Mouse (Mus musculus): ENCODE measurements around the gene Fosb.

DNA sequence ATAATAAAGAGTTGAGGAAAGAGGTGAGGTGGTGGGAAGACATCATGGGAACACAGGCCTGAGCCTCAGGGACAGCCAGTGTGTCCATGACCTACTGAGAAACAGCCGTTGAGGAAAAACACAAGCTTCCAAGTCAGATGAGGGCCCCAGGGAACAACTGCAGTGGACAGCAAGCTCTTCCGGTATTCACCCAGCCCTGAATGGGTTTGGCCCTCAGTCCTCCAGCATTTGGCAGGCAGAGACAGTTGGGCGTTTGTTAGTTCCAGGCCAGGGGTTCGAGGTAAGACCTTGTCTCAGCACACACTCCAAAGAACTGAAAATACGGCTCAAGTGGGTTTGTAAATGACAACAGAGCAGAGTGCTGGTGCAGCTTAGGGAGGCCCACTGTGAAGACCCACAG is 56.4 kb downstream of the Fosb start:
- TF ChIP-seq POLR2A (IDR thresholded peaks at IDR 0.05; ENCODE audit: control insufficient read depth, extremely low read depth, insufficient read depth, low read length, poor library complexity) (no peak), CTCF (IDR thresholded peaks at IDR 0.05; ENCODE audit: borderline replicate concordance, control insufficient read depth, extremely low read depth, insufficient read depth, low read length, poor library complexity) (no peak)
